Mouse (Mus musculus): ENCODE measurements around the gene Rai14. TPM values are rescaled to one million over a fixed set of nuclear protein-coding genes. Genes with fewer than 3 reads are reported as not detected.

The Rai14 gene
- polyA plus RNA-seq, 1 experiment from 2014 or later, result 23.2 TPM

DNA sequence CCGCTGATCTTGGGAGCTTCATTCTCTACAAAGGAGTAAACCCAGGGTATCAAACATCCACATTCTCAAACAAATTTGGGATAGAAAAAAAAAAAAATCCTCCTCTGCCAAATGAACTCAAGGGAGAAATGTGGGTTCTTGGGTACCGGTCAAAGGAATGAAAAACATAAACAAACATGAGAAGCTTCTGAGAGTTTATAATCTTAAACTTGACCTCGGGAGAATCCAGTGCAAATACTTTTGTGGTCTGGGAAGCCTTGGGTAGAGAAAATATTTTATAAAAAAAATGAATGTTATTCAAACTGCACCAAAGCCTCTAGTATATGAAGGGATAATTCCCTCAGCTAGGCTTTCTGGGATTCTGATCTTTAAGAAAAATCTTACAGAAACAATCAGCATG is 11.8 kb upstream of the Rai14 start:
- H3K4me3 ChIP-seq (ENCODE audit: low read depth, low read length), result no peak overlapping the region
- ATAC-seq (ENCODE audit: insufficient number of reproducible peaks, insufficient read depth, low FRiP score, low read depth), result no peak
- 49% methylated on average over 3 of the region's 3 CpGs for WGBS

DNA sequence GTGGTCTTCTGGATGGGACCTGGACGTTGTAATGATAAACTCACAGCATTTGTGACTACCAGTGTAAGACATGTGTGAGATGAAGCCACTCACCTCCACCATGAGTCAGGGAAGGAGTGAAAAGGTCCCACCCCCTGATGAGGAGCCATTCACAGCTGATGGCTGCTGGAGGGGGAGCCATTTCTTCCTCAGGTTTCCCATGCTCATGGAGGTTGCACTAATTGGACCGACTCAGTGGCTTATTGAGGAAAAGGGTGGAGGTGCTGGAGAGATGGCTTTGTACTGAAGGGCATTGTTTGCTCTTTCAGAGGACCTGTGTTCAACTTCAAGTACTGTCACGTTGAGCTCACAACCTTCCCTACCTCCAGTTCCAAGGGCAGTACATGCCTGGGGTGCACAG is 10.4 kb upstream of the Rai14 start:
- ATAC-seq (ENCODE audit: insufficient number of reproducible peaks, insufficient read depth, low FRiP score, low read depth), result no peak
- Histone ChIP-seq H3K27me3 (ENCODE audit: control insufficient read depth, insufficient read depth, low read length) (no peaks in the 10 kb centered on the region), H3K4me3 (ENCODE audit: low read depth, low read length) (no peak overlapping the region), H3K36me3 (ENCODE audit: control insufficient read depth, insufficient read depth, low read length) (no peaks in the 10 kb centered on the region), H3K27ac (ENCODE audit: low read length) (no peak overlapping the region), H3K4me1 (ENCODE audit: control insufficient read depth, insufficient read depth, low read length) (no peaks in the 10 kb centered on the region), H3K9me3 (ENCODE audit: control insufficient read depth, low read depth, low read length) (no peaks in the 10 kb centered on the region), H3K4me2 (replicated peaks; ENCODE audit: low read depth, low read length) (no peak overlapping the region), H3K9ac (replicated peaks; ENCODE audit: low read depth, low read length) (no peak overlapping the region)
- 77% methylated on average over 3 of the region's 3 CpGs for WGBS

More for the DNA sequence above, 11.8 kb upstream of the Rai14 start:
- H3K27ac ChIP-seq (ENCODE audit: low read length), result no peak overlapping the region
- no peak overlapping the region for H3K4me2 ChIP-seq (replicated peaks; ENCODE audit: low read depth, low read length)
- H3K36me3 ChIP-seq (ENCODE audit: control insufficient read depth, insufficient read depth, low read length), result no peaks in the 10 kb centered on the region
- H3K27me3 ChIP-seq (ENCODE audit: control insufficient read depth, insufficient read depth, low read length), result no peaks in the 10 kb centered on the region
- no peaks in the 10 kb centered on the region for H3K9me3 ChIP-seq (ENCODE audit: control insufficient read depth, low read depth, low read length)
- no peaks in the 10 kb centered on the region for H3K4me1 ChIP-seq (ENCODE audit: control insufficient read depth, insufficient read depth, low read length)
- no peak overlapping the region for H3K9ac ChIP-seq (replicated peaks; ENCODE audit: low read depth, low read length)

DNA sequence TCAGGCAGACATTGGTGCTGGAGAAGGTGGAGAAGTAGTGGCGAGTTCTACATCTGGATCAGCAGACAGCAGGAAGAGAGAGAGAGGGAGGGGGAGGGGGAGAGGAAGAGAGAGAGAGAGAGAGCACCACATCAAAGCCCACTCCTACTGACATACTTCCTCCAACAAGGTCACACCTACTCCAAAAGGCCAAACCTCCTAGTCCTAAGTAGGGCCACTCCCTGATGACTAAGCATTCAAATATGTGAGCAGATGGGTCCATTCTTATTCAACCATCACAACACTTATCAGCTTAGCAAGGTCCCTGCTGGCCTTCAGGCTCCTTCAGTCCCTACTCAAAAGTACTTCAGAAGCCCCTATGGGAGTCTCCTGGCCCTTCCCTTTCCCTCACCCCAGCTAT is 9.1 kb upstream of the Rai14 start:
- Histone ChIP-seq H3K9me3 (ENCODE audit: control insufficient read depth, low read depth, low read length) (no peaks in the 10 kb centered on the region), H3K4me1 (ENCODE audit: control insufficient read depth, insufficient read depth, low read length) (no peaks in the 10 kb centered on the region), H3K4me3 (ENCODE audit: low read depth, low read length) (no peak overlapping the region), H3K27me3 (ENCODE audit: control insufficient read depth, insufficient read depth, low read length) (no peaks in the 10 kb centered on the region), H3K27ac (ENCODE audit: low read length) (no peak overlapping the region), H3K9ac (replicated peaks; ENCODE audit: low read depth, low read length) (no peak overlapping the region), H3K4me2 (replicated peaks; ENCODE audit: low read depth, low read length) (no peak overlapping the region), H3K36me3 (ENCODE audit: control insufficient read depth, insufficient read depth, low read length) (no peaks in the 10 kb centered on the region)
- 36% methylated on average over 1 of the region's 1 CpGs for WGBS
- ATAC-seq (ENCODE audit: insufficient number of reproducible peaks, insufficient read depth, low FRiP score, low read depth), result no peak

DNA sequence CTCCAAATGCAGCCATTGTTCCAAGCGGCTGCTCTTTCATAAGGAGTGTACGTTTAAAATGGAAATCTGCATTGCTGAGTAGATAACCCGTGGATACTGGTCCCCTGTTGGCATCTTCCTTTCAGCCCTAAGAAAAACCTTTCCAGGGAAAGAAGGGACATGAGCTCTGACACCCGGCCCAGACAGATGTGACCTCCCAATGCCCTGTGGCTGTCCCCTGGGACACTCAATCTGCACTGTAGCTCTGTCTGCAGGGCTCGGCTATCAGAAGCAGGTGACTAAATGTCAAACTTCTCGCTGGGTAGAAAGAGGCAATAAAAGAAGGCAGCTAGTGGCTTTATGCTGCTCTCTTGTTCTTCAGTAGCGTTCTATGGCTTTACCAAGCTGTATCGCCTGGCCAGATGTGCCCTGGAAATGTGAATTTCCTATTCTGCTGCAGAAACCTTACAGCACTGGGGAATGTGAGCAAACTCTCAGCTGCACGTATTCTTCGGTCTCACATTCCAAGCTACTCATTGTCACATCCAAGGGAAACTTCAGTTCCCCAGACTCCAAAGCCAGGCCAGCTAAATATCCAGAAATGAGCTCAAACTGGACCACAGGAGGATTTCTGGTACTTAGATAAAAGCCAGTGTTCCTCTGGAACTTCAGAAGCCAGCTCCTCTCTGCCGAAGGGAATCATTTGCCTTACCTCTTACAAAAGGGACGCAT is 8.4 kb upstream of the Rai14 start:
- Histone ChIP-seq H3K4me1 (ENCODE audit: control insufficient read depth, insufficient read depth, low read length) (no peaks in the 10 kb centered on the region), H3K4me2 (replicated peaks; ENCODE audit: low read depth, low read length) (no peak overlapping the region), H3K9me3 (ENCODE audit: control insufficient read depth, low read depth, low read length) (no peaks in the 10 kb centered on the region), H3K4me3 (ENCODE audit: low read depth, low read length) (no peak overlapping the region), H3K9ac (replicated peaks; ENCODE audit: low read depth, low read length) (no peak overlapping the region), H3K27me3 (ENCODE audit: control insufficient read depth, insufficient read depth, low read length) (no peaks in the 10 kb centered on the region), H3K36me3 (ENCODE audit: control insufficient read depth, insufficient read depth, low read length) (no peaks in the 10 kb centered on the region), H3K27ac (ENCODE audit: low read length) (no peak overlapping the region)
- ATAC-seq (ENCODE audit: insufficient number of reproducible peaks, insufficient read depth, low FRiP score, low read depth), result no peak
- 41% methylated on average over 12 of the region's 12 CpGs for WGBS

- Histone ChIP-seq H3K27me3 (ENCODE audit: control insufficient read depth, insufficient read depth, low read length) (no peaks in the 10 kb centered on the region), H3K4me3 (ENCODE audit: low read depth, low read length) (no peak overlapping the region), H3K36me3 (ENCODE audit: control insufficient read depth, insufficient read depth, low read length) (no peaks in the 10 kb centered on the region), H3K9me3 (ENCODE audit: control insufficient read depth, low read depth, low read length) (no peaks in the 10 kb centered on the region), H3K27ac (ENCODE audit: low read length) (no peak overlapping the region; the same call in 1 of the 2 replicates), H3K4me1 (ENCODE audit: control insufficient read depth, insufficient read depth, low read length) (no peaks in the 10 kb centered on the region), H3K4me2 (replicated peaks; ENCODE audit: low read depth, low read length) (no peak overlapping the region), H3K9ac (replicated peaks; ENCODE audit: low read depth, low read length) (no peak overlapping the region)
- 67% methylated on average over 11 of the region's 11 CpGs for WGBS
- no peak for ATAC-seq (ENCODE audit: insufficient number of reproducible peaks, insufficient read depth, low FRiP score, low read depth)
These were observed 6.9 kb upstream of the Rai14 start for GRCm38 (mm10) chr15:10721259-10721781.

DNA sequence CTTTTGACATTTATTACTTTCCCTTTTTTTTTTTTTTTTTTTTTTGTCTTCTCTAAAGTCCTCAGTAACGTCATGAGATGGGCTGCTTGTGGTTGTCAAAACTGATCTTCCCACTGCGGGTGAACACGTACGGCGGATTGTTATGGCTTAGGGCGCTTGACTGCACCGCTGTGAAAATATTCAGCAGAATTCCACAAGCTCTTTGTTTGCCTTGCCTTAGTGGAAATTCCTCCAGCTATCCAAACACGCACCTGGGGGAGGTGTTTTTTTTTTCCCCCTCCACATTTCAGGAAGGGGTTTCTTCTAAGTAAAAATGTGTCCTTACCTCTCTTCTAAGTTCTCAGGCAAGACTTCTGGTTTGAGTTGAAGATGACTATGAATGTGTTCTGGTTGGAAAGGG is 6.2 kb upstream of the Rai14 start:
- Histone ChIP-seq H3K36me3 (ENCODE audit: control insufficient read depth, insufficient read depth, low read length) (no peaks in the 10 kb centered on the region), H3K4me2 (replicated peaks; ENCODE audit: low read depth, low read length) (no peak overlapping the region), H3K4me1 (ENCODE audit: control insufficient read depth, insufficient read depth, low read length) (no peaks in the 10 kb centered on the region), H3K4me3 (ENCODE audit: low read depth, low read length) (no peak overlapping the region), H3K9ac (replicated peaks; ENCODE audit: low read depth, low read length) (no peak overlapping the region), H3K27ac (ENCODE audit: low read length) (no peak overlapping the region), H3K27me3 (ENCODE audit: control insufficient read depth, insufficient read depth, low read length) (no peaks in the 10 kb centered on the region), H3K9me3 (ENCODE audit: control insufficient read depth, low read depth, low read length) (no peaks in the 10 kb centered on the region)
- ATAC-seq (ENCODE audit: insufficient number of reproducible peaks, insufficient read depth, low FRiP score, low read depth), result no peak
- 47% methylated on average over 8 of the region's 8 CpGs for WGBS

- 64% methylated on average over 11 of the region's 11 CpGs for WGBS
- H3K9ac ChIP-seq (replicated peaks; ENCODE audit: low read depth, low read length), result no peak overlapping the region
- no peaks in the 10 kb centered on the region for H3K9me3 ChIP-seq (ENCODE audit: control insufficient read depth, low read depth, low read length)
- no peak overlapping the region for H3K4me2 ChIP-seq (replicated peaks; ENCODE audit: low read depth, low read length)
- no peak overlapping the region for H3K4me3 ChIP-seq (ENCODE audit: low read depth, low read length)
- H3K4me1 ChIP-seq (ENCODE audit: control insufficient read depth, insufficient read depth, low read length), result no peaks in the 10 kb centered on the region
- no peaks in the 10 kb centered on the region for H3K36me3 ChIP-seq (ENCODE audit: control insufficient read depth, insufficient read depth, low read length)
- no peak overlapping the region for H3K27ac ChIP-seq (ENCODE audit: low read length)
- ATAC-seq (ENCODE audit: insufficient number of reproducible peaks, insufficient read depth, low FRiP score, low read depth), result no peak
- no peaks in the 10 kb centered on the region for H3K27me3 ChIP-seq (ENCODE audit: control insufficient read depth, insufficient read depth, low read length)
These were observed 5.8 kb upstream of the Rai14 start for GRCm38 (mm10) chr15:10720188-10720587.

DNA sequence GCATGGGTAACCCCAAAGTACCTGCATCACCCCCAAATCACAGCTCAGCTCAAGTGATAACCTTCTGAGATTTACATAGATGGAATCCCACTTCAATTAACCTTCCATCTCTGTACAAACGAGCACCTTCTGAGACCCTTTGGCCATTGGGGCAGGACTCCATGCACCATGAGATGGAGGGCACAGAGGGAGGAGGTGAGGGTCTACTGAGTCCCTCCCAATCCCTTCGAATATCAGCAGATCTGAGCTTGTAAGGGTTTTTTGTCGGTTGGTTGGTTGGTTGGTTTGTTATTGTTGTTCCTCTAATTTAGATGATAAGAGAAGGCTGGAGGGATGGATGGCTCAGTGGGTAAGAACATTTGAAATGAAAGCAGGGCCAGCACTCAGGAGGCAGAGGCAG is 5.1 kb upstream of the Rai14 start:
- no peak overlapping the region for H3K4me3 ChIP-seq (ENCODE audit: low read depth, low read length)

GRCm38 (mm10) chr15:10718763-10719162 is 4.3 kb upstream of the Rai14 start:
- Histone ChIP-seq H3K4me3 (ENCODE audit: low read depth, low read length) (no peak overlapping the region), H3K9ac (replicated peaks; ENCODE audit: low read depth, low read length) (no peak overlapping the region), H3K4me1 (ENCODE audit: control insufficient read depth, insufficient read depth, low read length) (no peaks in the 10 kb centered on the region), H3K36me3 (ENCODE audit: control insufficient read depth, insufficient read depth, low read length) (no peaks in the 10 kb centered on the region), H3K27ac (ENCODE audit: low read length) (no peak overlapping the region), H3K9me3 (ENCODE audit: control insufficient read depth, low read depth, low read length) (no peaks in the 10 kb centered on the region), H3K4me2 (replicated peaks; ENCODE audit: low read depth, low read length) (no peak overlapping the region), H3K27me3 (ENCODE audit: control insufficient read depth, insufficient read depth, low read length) (no peaks in the 10 kb centered on the region)
- WGBS, result 93% methylated on average over 10 of the region's 10 CpGs
- ATAC-seq (ENCODE audit: insufficient number of reproducible peaks, insufficient read depth, low FRiP score, low read depth), result no peak

More for the DNA sequence above, 5.1 kb upstream of the Rai14 start:
- Histone ChIP-seq H3K9ac (replicated peaks; ENCODE audit: low read depth, low read length) (no peak overlapping the region), H3K27me3 (ENCODE audit: control insufficient read depth, insufficient read depth, low read length) (no peaks in the 10 kb centered on the region), H3K4me1 (ENCODE audit: control insufficient read depth, insufficient read depth, low read length) (no peaks in the 10 kb centered on the region), H3K36me3 (ENCODE audit: control insufficient read depth, insufficient read depth, low read length) (no peaks in the 10 kb centered on the region), H3K9me3 (ENCODE audit: control insufficient read depth, low read depth, low read length) (no peaks in the 10 kb centered on the region), H3K4me2 (replicated peaks; ENCODE audit: low read depth, low read length) (no peak overlapping the region), H3K27ac (ENCODE audit: low read length) (no peak overlapping the region)
- 75% methylated on average over 3 of the region's 3 CpGs for WGBS
- ATAC-seq (ENCODE audit: insufficient number of reproducible peaks, insufficient read depth, low FRiP score, low read depth), result no peak

Data from stomach, embryonic 14.5 days (tissue).